8 mouse cellular contexts compared by ENCODE assay signal in genomic region chr11:59472326-59472677, GRCm38 (mm10). TPM values are rescaled to one million over a fixed set of nuclear protein-coding genes. Genes with fewer than 3 reads are reported as not detected.
DNase-seq lines count a peak whose midpoint lies in the region; ATAC-seq lines count a peak whose summit lies in the region.

Gene Zfp867 (minus strand): TSS chr11:59472474.

- 0% methylated on average over 19 of the region's 19 CpGs for WGBS in hindbrain, embryonic 11.5 days
- under 1% methylated on average over 19 of the region's 19 CpGs for WGBS in lung, embryonic 16.5 days

- H3K9me3 ChIP-seq in hindbrain, embryonic 11.5 days (ENCODE audit: control insufficient read depth, low read length) = no peaks in the 10 kb centered on the region
- H3K9me3 ChIP-seq in lung, embryonic 16.5 days (ENCODE audit: control insufficient read depth, low read length) = no peaks in the 10 kb centered on the region

- peaks cover 3% of the 10 kb centered on the region for H3K4me1 ChIP-seq in hindbrain, embryonic 11.5 days (replicated peaks; ENCODE audit: control insufficient read depth, insufficient read depth, low read length)
- H3K4me1 ChIP-seq in lung, embryonic 16.5 days (replicated peaks; ENCODE audit: control insufficient read depth, insufficient read depth, low read length) = peaks cover 8% of the 10 kb centered on the region

- H3K27ac ChIP-seq in hindbrain, embryonic 11.5 days (ENCODE audit: low read depth, low read length) = peak within 1 kb of the TSS; percentile 47
- H3K27ac ChIP-seq in lung, embryonic 16.5 days (ENCODE audit: low read length) = peak within 1 kb of the TSS; percentile 45

- peak within 1 kb of the TSS; percentile 86 for H3K4me2 ChIP-seq in hindbrain, embryonic 11.5 days (replicated peaks; ENCODE audit: low read depth, low read length)
- peak within 1 kb of the TSS; percentile 78 for H3K4me2 ChIP-seq in lung, embryonic 16.5 days (ENCODE audit: low read depth, low read length)

- peak within 1 kb of the TSS; percentile 84 for H3K4me3 ChIP-seq in hindbrain, embryonic 11.5 days (ENCODE audit: low read depth, low read length)
- peak within 1 kb of the TSS; percentile 82 for H3K4me3 ChIP-seq in lung, embryonic 16.5 days (ENCODE audit: low read length)

- no peaks in the 10 kb centered on the region for H3K27me3 ChIP-seq in hindbrain, embryonic 11.5 days (ENCODE audit: control insufficient read depth, insufficient read depth, low read length)
- H3K27me3 ChIP-seq in lung, embryonic 16.5 days (ENCODE audit: control insufficient read depth, insufficient read depth, low read depth, low read length) = no peaks in the 10 kb centered on the region; the same call in 1 of the 2 replicates

- DNase-seq in NIH3T3 (ENCODE audit: low read depth) = peak; percentile 95
- peak; percentile 88 for DNase-seq in cerebellum, adult 9-11 months
- peak; percentile 87 to 95 for DNase-seq in frontal cortex, adult 2 months (ENCODE audit: extremely low spot score in 1 of 2, low spot score in 1 of 2)
- DNase-seq in hindbrain, embryonic 11.5 days (ENCODE audit: low spot score) = peak; percentile 94
- peak; percentile 93 for DNase-seq in layer of hippocampus, adult 9-11 months
- DNase-seq in ovary, adult 18-20 months (ENCODE audit: low spot score) = peak; percentile 73
- peak; percentile 86 for DNase-seq in thymus, postnatal 0 days (ENCODE audit: low spot score)

- peak; percentile 85 for ATAC-seq in hindbrain, embryonic 11.5 days (ENCODE audit: low FRiP score)
- ATAC-seq in lung, embryonic 16.5 days (ENCODE audit: low read depth) = peak; percentile 94

- H3K9ac ChIP-seq in hindbrain, embryonic 11.5 days (ENCODE audit: low read depth, low read length) = peak within 1 kb of the TSS; percentile 90
- H3K9ac ChIP-seq in lung, embryonic 16.5 days (ENCODE audit: low read length) = peak within 1 kb of the TSS; percentile 91

- no peaks in the 10 kb centered on the region for H3K36me3 ChIP-seq in hindbrain, embryonic 11.5 days (ENCODE audit: control insufficient read depth, insufficient read depth, low read length)
- H3K36me3 ChIP-seq in lung, embryonic 16.5 days (ENCODE audit: control insufficient read depth, insufficient read depth, low read length) = no peaks in the 10 kb centered on the region

RNA-seq across cellular contexts. Expression of gene Zfp867, which starts in this region (rescaled TPM):
- 3.2 and 3.8 TPM in 2 replicates for polyA plus RNA-seq in frontal cortex, adult 2 months (2012; rRNA removed)
- 12.0 and 13.3 TPM in 2 replicates for polyA plus RNA-seq in hindbrain, embryonic 11.5 days (2014; fragmentation: Nextera tagmentation; extraction: Ambion mirVana)
- 7.8 and 10.0 TPM in 2 replicates for polyA plus RNA-seq in lung, embryonic 16.5 days (2015; fragmentation: Nextera tagmentation; extraction: Ambion mirVana)
- polyA plus RNA-seq in thymus, postnatal 0 days (2015; fragmentation: Nextera tagmentation; extraction: Ambion mirVana) = 3.3 and 3.8 TPM in 2 replicates

Comparison
In these comparisons a context has a peak if more than half of its experiments do, and no peak if none do; other contexts are left out.
1. Peak in every context shown above with its lines: DNase-seq, ATAC-seq, H3K4me3 ChIP-seq and H3K27ac ChIP-seq.